Mouse (Mus musculus) bone marrow, adult 2 months (tissue): ENCODE data around the gene Snx32. TPM values are rescaled to one million over a fixed set of nuclear protein-coding genes. Genes with fewer than 3 reads are reported as not detected.

Source experiments
- H3K27ac ChIP-seq: fragments of 200-500 bp; 2 replicates; pipeline ENCODE4 v1.5.1; 2012; ENCODE audit warnings: low read depth, mild to moderate bottlenecking, control low read depth, inconsistent platforms, low read length; ENCODE audit not compliant: control insufficient read depth, poor library complexity, insufficient read depth
- H3K4me1 ChIP-seq: fragments of 200-500 bp; 2 replicates; pipeline ENCODE4 v1.6.1; 2011; ENCODE audit warnings: low read length; ENCODE audit not compliant: control insufficient read depth, insufficient read depth
- H3K4me3 ChIP-seq: fragments of 200-500 bp; replicated peaks from 2 replicates; pipeline ENCODE3; 2011; ENCODE audit warnings: mild to moderate bottlenecking, low read depth, low read length, control low read depth; ENCODE audit not compliant: control insufficient read depth
- CTCF ChIP-seq: fragments of 200-500 bp; IDR thresholded peaks from 2 replicates; pipeline ENCODE4 v1.5.1; 2011; ENCODE audit warnings: low read length, control low read depth; ENCODE audit not compliant: control insufficient read depth, insufficient read depth
- POLR2A ChIP-seq: fragments of 200-500 bp; IDR thresholded peaks from 2 replicates; pipeline ENCODE4 v1.6.1; 2011; ENCODE audit warnings: low read depth, mild to moderate bottlenecking, control low read depth, low read length, borderline replicate concordance; ENCODE audit not compliant: control insufficient read depth
- WGBS: fragments of 180-500 bp; shearing (Covaris S2); methylation state at CpG from one replicate; pipeline ENCODE4 v1.1.7; 2018; 5-methylcytosine and 5-hydroxymethylcytosine counted together
- polyA plus RNA-seq: library from polyadenylated mRNA; stranded (reverse); fragments of >200 nt; gene quantifications from 2 replicates; pipeline ENCODE4 v1.2.4, GENCODE M21; 2011; ENCODE audit warnings: low replicate concordance; ENCODE audit not compliant: missing spikeins, insufficient read depth, insufficient read length

The Snx32 gene
- polyA plus RNA-seq, 1 experiment, result 32.5 TPM

DNA sequence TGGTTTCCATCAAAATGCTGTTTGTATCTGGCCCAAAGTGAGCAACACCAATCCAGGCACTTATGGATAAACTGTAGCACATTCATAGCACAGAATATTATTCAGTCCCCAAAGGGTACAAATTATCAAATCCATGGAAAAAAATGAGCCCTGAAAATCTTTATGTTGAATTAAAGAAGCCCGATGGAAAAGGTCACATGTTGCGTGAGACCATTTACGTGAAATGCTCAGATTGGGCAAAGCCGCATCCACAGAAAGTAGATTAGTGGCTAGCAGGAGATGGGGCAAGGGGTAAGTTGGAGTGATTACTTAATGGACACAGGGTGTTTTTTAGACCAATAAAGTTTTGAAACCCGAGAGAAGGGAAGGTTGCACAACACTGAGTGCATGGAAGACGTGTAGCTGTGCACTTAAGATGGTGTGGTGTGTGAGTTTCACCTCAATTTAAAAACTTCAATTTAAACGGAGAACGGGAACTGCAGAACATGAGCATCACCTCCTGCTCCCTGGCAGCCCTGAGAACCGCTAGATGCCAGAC lies 65.9 kb downstream of the Snx32 start:
- Histone ChIP-seq H3K4me3 (no peak overlapping the region), H3K4me1 (peaks cover 9% of the 10 kb centered on the region), H3K27ac (no peak overlapping the region)
- no peak for TF ChIP-seq CTCF
- no peak for TF ChIP-seq POLR2A
- WGBS, result 41% methylated on average over 9 of the region's 9 CpGs

Other genes with a start within 250 kb of the Snx32 start
- 12.0 and 16.5 TPM in 2 replicates for gene Pacs1, start 237.4 kb downstream of the Snx32 start, polyA plus RNA-seq
- gene Sf3b2, start 215.1 kb downstream of the Snx32 start, polyA plus RNA-seq, result 83.5 and 101 TPM in 2 replicates
- gene Gal3st3, start 212.2 kb downstream of the Snx32 start, polyA plus RNA-seq, result 0.82 TPM in 1 of 2 replicates, not detected in the other
- gene Catsper1, start 174.8 kb downstream of the Snx32 start, polyA plus RNA-seq, result not detected in 2 replicates
- gene Cst6, start 161.0 kb downstream of the Snx32 start, polyA plus RNA-seq, result not detected in 2 replicates
- 26.5 and 37.8 TPM in 2 replicates for gene Eif1ad, start 143.8 kb downstream of the Snx32 start, polyA plus RNA-seq
- 117 and 121 TPM in 2 replicates for gene Banf1, start 143.4 kb downstream of the Snx32 start, polyA plus RNA-seq
- 161 and 213 TPM in 2 replicates for gene Sart1, start 121.8 kb downstream of the Snx32 start, polyA plus RNA-seq
- gene Tsga10ip, start 108.0 kb downstream of the Snx32 start, polyA plus RNA-seq, result not detected in 2 replicates
- gene Drap1, start 85.6 kb downstream of the Snx32 start, polyA plus RNA-seq, result 169 and 195 TPM in 2 replicates
- 7.0 and 21.5 TPM in 2 replicates for gene AI837181, start 85.4 kb downstream of the Snx32 start, polyA plus RNA-seq
- gene Fosl1, start 63.0 kb downstream of the Snx32 start, polyA plus RNA-seq, result not detected in 2 replicates
- gene Ccdc85b, start 52.6 kb downstream of the Snx32 start, polyA plus RNA-seq, result 4.3 and 8.0 TPM in 2 replicates
- gene Fibp, start 49.9 kb downstream of the Snx32 start, polyA plus RNA-seq, result 76.0 and 88.6 TPM in 2 replicates
- 9.5 and 20.6 TPM in 2 replicates for gene Ctsw, start 42.0 kb downstream of the Snx32 start, polyA plus RNA-seq
- gene Efemp2, start 36.6 kb downstream of the Snx32 start, polyA plus RNA-seq, result 229 and 236 TPM in 2 replicates
- gene Mus81, start 22.1 kb downstream of the Snx32 start, polyA plus RNA-seq, result 43.1 and 55.9 TPM in 2 replicates
- 441 and 478 TPM in 2 replicates for gene Cfl1, start 20.1 kb downstream of the Snx32 start, polyA plus RNA-seq
- 4.0 and 4.8 TPM in 2 replicates for gene 1700020D05Rik, start 6.8 kb downstream of the Snx32 start, polyA plus RNA-seq
- gene Ovol1, start 50.1 kb upstream of the Snx32 start, polyA plus RNA-seq, result not detected in 2 replicates
- 7.4 and 12.4 TPM in 2 replicates for gene Ap5b1, start 57.5 kb upstream of the Snx32 start, polyA plus RNA-seq
- 68.6 and 132 TPM in 2 replicates for gene Rnaseh2c, start 91.3 kb upstream of the Snx32 start, polyA plus RNA-seq
- 41.5 and 87.3 TPM in 2 replicates for gene Kat5, start 99.7 kb upstream of the Snx32 start, polyA plus RNA-seq
- 17.3 and 36.3 TPM in 2 replicates for gene Rela, start 126.9 kb upstream of the Snx32 start, polyA plus RNA-seq
- 72.2 and 101 TPM in 2 replicates for gene Sipa1, start 153.2 kb upstream of the Snx32 start, polyA plus RNA-seq
- 26.8 and 60.5 TPM in 2 replicates for gene Map3k11, start 178.2 kb upstream of the Snx32 start, polyA plus RNA-seq
- 43.5 and 99.7 TPM in 2 replicates for gene Pcnx3, start 178.4 kb upstream of the Snx32 start, polyA plus RNA-seq
- gene Kcnk7, start 193.8 kb upstream of the Snx32 start, polyA plus RNA-seq, result not detected in 2 replicates
- 130 and 224 TPM in 2 replicates for gene Ehbp1l1, start 215.8 kb upstream of the Snx32 start, polyA plus RNA-seq
- 33.5 and 37.8 TPM in 2 replicates for gene Fam89b, start 219.1 kb upstream of the Snx32 start, polyA plus RNA-seq
- gene Ltbp3, start 230.4 kb upstream of the Snx32 start, polyA plus RNA-seq, result 10.5 and 13.4 TPM in 2 replicates